Mouse (Mus musculus) spleen, adult 18-20 months (tissue): ENCODE measurements at regions not wholly inside any gene's neighbourhood (a gene's known extent, or its start where the extent isn't known, plus 50 kb on each side); places are given as distances from the start of the nearest gene placed in this dataset.
"Not testable (repeated sequence)": the region's sequence is repeated elsewhere in the genome, so short reads cannot be mapped to it uniquely, and the experiment has no call there.

Source experiments
- DNase-seq, 2 experiments: peaks; one replicate each; pipeline ENCODE4 v3.0.0; 2022; ENCODE audit warnings: mixed read lengths in 2 of 2

DNA sequence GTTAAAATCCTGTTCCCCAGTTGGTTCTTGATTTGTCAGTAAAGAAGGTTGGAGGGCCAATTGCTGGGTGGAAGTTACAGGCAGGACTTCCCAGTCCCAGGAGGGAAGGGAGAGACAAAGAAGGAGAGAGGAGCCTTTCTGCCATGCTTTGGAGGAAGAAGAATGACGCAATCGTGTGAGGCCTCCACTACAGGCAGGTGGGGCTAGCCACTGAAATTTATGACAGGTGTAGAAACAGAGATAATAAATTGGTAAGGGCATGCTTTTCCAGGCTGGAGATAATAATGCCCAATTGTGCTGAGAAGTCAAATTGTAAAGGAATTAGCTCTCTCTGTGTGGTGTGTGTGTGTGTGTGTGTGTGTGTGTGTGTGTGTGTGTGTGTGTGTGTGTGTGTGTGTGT, 135.0 kb upstream of the Zfp637 start:
- DNase-seq, result no peak

DNA sequence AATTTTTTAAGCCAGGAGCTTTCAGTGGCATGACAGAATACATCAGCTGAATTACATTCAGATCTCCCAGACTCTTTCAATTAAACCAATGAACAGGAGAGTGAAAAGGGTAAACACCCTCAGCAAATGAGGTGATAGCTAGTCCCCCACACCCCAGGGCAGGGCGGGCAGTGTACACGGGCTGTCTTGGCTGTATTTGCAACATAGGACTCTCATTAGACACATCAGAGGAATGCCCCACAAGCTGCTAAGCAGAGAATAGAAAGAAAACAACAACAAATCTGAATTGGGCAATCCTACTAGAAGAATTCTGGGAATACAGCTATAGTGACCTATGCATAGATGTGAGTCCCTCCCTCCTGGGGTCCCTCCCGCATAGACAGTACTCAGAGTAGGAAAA, 131.8 kb upstream of the Zfp637 start:
- DNase-seq, result no peak

DNA sequence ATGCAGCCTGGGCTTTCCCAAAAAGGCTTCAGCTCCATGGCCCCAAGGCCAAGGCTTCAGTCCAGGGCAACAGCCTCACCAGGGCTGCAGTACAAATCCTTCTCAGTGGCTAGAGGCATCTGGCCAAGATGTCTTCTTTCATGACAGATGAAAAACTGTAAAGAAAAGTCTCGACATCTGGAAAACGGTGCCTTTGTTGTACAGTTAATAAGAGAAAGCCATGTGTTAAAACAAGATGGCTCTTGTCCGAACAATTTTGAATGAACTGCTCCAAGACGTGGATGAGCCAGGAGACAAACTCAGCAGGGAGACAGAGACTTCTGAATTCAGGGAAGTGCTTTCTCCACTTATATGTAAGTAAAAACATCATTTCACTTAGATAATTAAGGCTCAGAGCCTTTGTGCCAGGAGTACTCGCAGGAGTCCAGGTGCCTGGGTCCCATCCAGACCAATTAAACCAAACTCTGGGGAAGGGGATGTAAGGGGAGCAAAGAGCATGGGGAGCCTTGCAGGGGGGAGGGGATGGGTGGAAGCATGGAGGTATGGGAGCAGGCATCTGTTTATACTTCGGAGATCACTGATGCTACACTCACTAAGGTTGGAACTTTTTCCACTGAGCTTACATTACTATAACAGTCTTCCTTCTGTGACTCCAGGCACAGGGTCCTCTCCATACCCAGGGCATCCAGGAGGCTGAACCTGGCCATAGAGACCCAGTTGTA, 125.8 kb upstream of the Zfp637 start:
- DNase-seq, result no peak

DNA sequence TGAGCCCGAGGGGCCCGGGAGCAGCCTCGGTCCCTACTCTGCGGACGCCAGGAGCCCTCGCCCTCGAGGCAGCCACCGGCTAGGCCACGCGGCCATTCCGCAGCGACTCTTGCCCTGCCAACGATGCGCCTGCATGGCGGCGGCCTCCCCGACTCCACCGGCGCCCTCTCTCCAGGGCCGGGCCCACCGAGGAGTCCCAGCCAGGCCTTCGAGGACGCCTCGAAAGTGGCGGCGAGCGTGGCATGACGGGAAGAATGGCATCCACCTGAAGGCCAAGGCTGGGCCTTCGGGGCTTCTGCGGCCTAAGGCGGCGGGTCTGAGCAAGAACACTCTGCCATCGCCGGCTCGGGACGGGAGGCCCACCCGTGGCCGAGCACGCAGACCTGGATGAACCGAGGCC, 124.6 kb upstream of the Zfp637 start:
- not testable (repeated sequence) for DNase-seq

- DNase-seq, result not testable (repeated sequence)
Measured at GRCm38 (mm10) chr6:117752338-117752737, 88.6 kb upstream of the Zfp637 start.

- DNase-seq, result not testable (repeated sequence)
Measured at GRCm38 (mm10) chr6:117755682-117756081, 85.3 kb upstream of the Zfp637 start.

- no peak for DNase-seq
Measured at GRCm38 (mm10) chr6:117756176-117756575, 84.8 kb upstream of the Zfp637 start.

DNA sequence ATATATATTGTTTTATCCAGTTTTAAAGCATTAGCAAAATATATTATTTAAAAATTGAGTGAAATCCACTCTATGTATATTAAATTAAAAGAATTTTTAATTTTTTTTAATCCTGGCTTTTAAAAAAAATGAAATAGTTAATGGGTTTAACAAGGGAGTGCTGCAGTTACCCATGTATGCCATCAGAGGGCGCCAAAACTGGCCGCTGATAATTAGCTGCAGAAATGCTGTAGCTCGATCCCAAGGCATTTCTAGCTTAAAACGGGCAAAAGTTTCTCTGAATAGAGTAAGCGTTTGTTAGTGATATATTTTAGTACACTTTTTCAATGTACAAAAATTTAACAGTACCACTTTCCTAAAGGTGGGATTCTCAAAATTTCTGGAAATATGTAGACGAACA, 82.5 kb upstream of the Zfp637 start:
- peak in 1 of 2 experiments; percentile 22 for DNase-seq

GRCm38 (mm10) chr6:117771506-117771905, 69.5 kb upstream of the Zfp637 start:
- no peak for DNase-seq

DNA sequence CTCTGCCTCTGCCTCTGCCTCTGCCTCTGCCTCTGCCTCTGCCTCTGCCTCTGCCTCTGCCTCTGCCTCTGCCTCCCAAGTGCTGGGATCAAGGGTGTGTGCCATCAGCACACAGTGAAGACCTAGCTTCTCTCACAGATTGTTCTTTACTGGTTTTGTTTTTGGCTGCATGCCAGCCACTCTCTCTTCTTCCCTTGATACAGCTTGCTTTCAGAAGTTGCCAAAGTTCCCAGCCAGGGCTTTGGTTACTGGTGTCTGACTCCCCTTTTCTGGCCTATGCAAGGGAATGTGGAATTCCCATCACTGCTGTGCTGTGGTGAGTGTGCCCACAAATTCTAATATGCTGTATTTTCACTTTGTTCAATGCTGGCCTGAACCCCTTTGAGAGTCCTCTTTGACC, 68.6 kb upstream of the Zfp637 start:
- no peak for DNase-seq

DNA sequence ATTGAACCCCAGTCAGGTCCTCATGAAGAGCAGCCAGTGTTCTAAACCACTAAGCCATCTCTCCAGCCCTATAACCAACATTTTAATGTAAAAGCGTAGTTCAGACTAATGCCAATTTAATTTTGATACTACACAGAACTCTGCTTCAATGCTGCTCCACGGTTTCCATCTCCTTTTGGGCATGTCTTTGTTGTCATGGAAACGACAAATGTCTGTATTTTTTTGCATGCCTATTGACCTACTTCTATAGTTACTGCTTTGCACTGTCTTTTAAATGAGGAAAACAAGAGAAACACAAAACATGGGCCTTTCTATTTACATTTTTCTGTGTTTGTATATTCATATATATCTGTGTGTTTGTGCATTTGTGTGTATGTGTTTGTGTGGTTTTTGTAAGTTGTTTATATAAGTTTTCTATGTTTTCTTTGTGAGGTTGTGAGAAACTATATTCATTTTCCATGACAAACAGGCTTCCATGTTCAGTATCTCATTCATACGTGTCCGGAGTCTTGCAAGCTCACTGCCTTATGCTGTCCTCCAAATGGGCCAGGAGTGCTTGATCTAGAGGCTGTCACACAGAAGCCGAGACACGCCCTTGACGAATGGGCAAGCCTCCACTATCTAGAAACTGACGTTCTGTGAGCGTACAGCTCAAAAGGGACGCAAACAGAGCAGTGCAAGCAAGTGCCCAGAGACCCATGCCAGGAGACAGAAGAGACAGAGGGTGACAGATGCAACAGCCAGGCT, 65.5 kb upstream of the Zfp637 start:
- no peak for DNase-seq

DNA sequence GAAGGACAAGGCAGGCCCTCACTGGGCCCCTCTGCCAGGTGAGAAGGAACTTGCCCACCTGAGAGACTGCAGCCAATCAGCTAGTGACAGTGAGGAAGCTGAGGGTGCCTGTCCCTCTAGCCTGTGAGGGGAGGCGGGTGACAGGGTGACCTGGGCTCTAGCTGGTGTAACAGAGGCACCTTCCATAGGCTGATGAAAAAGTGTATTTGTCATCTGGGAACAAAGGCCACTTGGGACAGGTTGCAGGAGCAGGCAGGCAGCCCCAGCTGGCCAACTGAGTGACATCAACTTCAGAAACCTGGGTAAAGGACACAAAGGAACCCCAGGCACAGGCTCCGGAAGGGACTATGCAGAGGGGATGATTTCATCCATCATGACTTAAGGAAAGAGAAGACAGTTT, 63.0 kb upstream of the Zfp637 start:
- no peak for DNase-seq

DNA sequence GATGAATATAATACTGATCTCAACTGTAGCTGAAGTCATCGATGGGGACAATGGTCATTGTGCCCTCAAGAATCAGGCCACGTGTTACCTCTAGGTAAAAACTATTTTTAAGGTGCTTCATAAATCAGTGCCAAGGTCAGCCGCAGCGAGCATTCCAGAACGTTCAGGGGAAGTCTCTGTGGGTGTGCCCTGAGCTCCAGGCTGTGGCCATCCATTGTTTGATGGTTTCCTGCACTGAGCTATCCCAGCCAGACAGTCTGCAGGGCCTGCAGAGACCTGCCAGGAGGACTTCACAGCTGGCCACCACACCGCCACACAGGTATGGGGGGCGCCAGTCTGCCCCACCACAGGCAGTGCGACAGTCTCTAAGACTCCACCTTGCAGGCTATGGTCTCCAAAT, 62.5 kb upstream of the Zfp637 start:
- no peak for DNase-seq

DNA sequence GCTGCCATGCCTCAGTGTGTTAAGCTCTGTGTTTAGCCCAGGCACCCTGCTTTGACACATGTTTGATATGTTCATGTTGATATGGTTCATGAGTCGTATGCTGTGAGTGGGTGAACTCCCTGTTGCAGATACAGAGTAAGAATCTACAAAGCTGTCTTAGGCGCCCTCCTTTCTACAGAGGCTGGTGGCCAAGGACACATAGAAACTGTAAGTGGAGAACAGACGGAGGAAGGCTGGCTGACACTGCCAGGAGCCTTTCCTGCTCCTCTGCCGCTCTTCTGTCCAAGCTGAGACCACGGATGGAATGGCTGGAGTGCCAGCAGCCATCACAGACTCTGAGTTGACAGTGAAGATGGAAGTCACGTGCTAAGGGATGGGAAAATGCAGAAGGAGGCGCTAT, 62.0 kb upstream of the Zfp637 start:
- DNase-seq, result no peak

- DNase-seq, result no peak
Measured at GRCm38 (mm10) chr6:117788580-117789540, 52.1 kb upstream of the Zfp637 start.

DNA sequence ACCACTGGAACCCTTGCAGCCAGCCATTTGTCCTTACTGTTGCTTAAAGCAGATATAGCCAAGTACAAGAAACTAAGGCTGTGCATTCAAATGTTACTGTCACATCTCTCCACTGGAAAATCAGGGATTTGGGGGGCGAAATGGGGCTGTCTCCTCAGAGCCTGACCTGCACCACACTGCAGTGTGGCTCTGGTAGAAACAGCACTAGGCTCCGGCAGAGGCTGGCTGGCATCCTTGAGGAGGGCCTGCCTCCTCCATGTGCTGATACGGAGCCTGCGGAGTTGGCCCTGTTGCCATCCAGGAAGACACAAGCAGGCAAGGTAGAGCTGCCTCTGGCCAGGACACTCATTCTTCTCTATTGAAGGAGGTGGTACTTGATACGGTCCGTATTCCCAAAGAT, 50.4 kb upstream of the Zfp637 start:
- DNase-seq, result no peak
